Mouse (Mus musculus): ENCODE measurements at regions not wholly inside any gene's neighbourhood (a gene's known extent, or its start where the extent isn't known, plus 50 kb on each side); places are given as distances from the start of the nearest gene placed in this dataset.

DNA sequence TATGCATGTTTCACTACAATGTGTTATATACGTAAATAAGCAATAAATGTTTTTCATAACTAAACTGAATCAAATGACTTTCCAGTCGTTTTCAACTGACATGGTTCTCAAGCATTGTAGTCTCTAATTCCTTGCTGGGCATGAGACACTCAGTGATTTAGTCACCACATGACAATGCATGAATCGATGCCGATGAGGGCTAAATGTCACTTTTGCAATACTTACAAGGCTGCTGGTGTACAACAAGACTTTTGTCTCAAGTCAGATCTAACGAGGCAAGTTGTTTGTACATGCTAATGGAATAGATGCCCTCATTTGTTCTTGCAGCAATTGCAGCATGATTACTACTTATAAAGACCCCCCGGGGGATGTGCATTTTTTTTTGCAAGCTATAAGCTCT, 120.2 kb upstream of the Ifne start:
- Histone ChIP-seq H3K4me3 (ENCODE audit: low read depth, low read length) (no peak overlapping the region), H3K9me3 (ENCODE audit: low read length) (no peaks in the 10 kb centered on the region), H3K4me2 (ENCODE audit: low read depth, low read length) (no peak overlapping the region), H3K4me1 (ENCODE audit: insufficient read depth) (no peaks in the 10 kb centered on the region), H3K27ac (ENCODE audit: low read depth) (no peak overlapping the region), H3K27me3 (ENCODE audit: insufficient read depth, low read length) (no peaks in the 10 kb centered on the region), H3K9ac (replicated peaks) (no peak overlapping the region), H3K36me3 (replicated peaks; ENCODE audit: insufficient read depth, low read length) (no peaks in the 10 kb centered on the region)
- 82% methylated on average over 6 of the region's 6 CpGs for WGBS (ENCODE audit: insufficient replicate concordance)
- DNase-seq: no peak
- no peak for ATAC-seq
- TF ChIP-seq EP300 (IDR thresholded peaks at IDR 0.05; ENCODE audit: low read depth): no peak
- TF ChIP-seq CTCF (IDR thresholded peaks at IDR 0.05; ENCODE audit: low read depth): no peak

DNA sequence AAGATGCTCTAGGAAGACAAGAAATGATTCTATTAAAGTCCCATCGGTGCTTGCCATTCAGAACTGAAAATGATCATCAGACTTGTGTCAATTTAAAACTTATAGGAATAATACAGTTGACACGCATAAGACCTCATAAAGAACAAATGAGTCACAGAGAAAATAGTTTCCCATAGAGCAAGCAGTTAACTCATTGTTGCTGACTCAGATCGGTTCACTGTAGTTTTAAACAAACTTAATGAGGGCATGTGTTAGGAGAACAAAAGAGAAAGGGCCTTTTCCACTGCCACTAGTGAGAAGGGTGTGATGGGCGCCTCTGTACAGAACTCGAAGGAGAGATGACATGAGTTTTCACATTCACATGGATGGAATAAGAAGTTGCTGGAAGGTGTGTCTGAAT, 118.3 kb upstream of the Ifne start:
- WGBS (ENCODE audit: insufficient replicate concordance): 77% methylated on average over 5 of the region's 5 CpGs
- Histone ChIP-seq H3K27me3 (ENCODE audit: insufficient read depth, low read length) (no peaks in the 10 kb centered on the region), H3K36me3 (replicated peaks; ENCODE audit: insufficient read depth, low read length) (no peaks in the 10 kb centered on the region), H3K4me1 (ENCODE audit: insufficient read depth) (no peaks in the 10 kb centered on the region), H3K9me3 (ENCODE audit: low read length) (no peaks in the 10 kb centered on the region), H3K27ac (ENCODE audit: low read depth) (no peak overlapping the region), H3K9ac (replicated peaks) (no peak overlapping the region), H3K4me2 (ENCODE audit: low read depth, low read length) (no peak overlapping the region), H3K4me3 (ENCODE audit: low read depth, low read length) (no peak overlapping the region)
- DNase-seq (no peak), ATAC-seq (no peak)
- no peak for TF ChIP-seq EP300 (IDR thresholded peaks at IDR 0.05; ENCODE audit: low read depth)
- no peak for TF ChIP-seq CTCF (IDR thresholded peaks at IDR 0.05; ENCODE audit: low read depth)

DNA sequence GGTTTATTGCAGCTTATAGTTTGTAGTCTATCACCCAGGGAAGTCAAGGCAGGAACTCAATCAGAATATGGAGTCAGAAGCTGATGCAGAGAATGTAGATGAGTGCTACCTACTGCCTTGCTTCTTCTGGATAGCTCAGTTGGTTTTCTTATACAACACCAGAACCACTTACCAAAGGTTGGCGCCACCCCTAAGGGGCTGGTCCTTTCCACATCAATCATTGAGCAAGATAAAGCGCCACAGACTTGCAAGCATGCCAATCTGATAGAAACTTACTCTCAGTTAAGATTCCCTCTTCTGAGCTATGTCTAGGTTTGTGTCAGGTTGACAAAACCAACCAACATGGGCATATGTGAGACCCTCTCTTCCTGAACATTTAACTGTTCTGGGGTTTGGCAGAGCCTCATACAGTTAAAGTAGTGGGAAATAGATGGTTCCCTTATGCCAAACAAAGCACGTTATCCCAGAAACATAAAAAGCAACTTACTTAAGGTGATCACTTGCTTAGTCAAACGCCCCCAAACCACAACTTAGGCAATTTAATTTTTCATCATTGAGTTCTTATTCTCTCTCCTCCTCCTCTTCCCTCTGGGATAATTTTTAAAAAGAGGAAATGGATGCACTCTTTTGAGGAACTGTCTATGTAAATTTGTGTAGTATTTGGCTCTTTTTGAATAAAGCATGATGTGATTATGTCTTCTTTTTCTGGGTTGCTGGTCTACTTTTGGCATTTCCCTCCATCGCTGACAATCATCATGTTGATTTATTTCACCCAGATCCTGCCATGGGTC, 115.3 kb upstream of the Ifne start:
- WGBS (ENCODE audit: insufficient replicate concordance): 58% methylated on average over 5 of the region's 5 CpGs
- ATAC-seq: no peak
- no peaks in the 10 kb centered on the region for H3K36me3 ChIP-seq (replicated peaks; ENCODE audit: insufficient read depth, low read length)
- no peaks in the 10 kb centered on the region for H3K27me3 ChIP-seq (ENCODE audit: insufficient read depth, low read length)
- H3K27ac ChIP-seq (ENCODE audit: low read depth): no peak overlapping the region
- H3K9me3 ChIP-seq (ENCODE audit: low read length): no peaks in the 10 kb centered on the region
- H3K4me3 ChIP-seq (ENCODE audit: low read depth, low read length): no peak overlapping the region
- no peak overlapping the region for H3K4me2 ChIP-seq (ENCODE audit: low read depth, low read length)
- H3K4me1 ChIP-seq (ENCODE audit: insufficient read depth): no peaks in the 10 kb centered on the region
- no peak overlapping the region for H3K9ac ChIP-seq (replicated peaks)
- TF ChIP-seq EP300 (IDR thresholded peaks at IDR 0.05; ENCODE audit: low read depth): no peak
- TF ChIP-seq CTCF (IDR thresholded peaks at IDR 0.05; ENCODE audit: low read depth): no peak
- DNase-seq: no peak

DNA sequence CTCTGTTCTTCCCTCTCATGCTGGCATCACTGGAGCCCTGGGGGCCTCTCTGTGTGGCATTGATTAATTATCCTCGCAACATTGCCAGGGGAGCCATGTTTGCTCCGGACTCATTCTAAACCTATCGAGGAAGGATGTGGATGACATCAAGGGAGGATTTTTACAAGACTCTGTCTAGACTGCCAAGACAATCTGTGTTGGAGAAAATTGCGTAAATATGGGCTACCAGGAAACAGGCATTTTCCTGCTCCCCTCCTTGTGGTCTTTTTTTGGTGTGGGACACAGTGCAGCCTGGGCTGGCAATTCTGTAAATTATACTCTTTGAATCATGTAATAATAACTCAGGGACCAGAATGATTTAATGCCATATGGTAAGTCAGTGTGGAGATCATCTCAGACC, 114.5 kb upstream of the Ifne start:
- no peak for ATAC-seq

DNA sequence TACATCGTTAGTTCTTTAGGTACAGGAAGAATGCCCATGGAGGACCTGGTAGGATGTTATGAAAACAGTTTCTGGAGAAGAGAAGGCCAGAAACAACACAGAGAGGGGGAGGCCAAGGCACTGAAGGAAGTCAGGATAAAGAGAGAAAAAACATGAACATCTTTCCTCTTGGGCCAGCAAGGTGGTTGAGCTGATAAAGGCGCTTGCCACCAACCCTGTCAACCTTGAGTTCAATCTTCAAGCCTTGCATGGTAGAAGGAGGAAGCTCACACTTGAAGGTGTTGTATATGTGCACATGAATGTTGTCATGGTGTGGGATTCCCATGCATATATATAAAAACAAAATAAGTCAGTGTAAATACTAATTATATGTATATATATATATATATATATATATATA, 112.5 kb upstream of the Ifne start:
- TF ChIP-seq CTCF (IDR thresholded peaks at IDR 0.05; ENCODE audit: low read depth): no peak
- WGBS (ENCODE audit: insufficient replicate concordance): 77% methylated on average over 2 of the region's 2 CpGs
- no peak for ATAC-seq

More for the DNA sequence above, 114.5 kb upstream of the Ifne start:
- H3K4me1 ChIP-seq (ENCODE audit: insufficient read depth): no peaks in the 10 kb centered on the region
- no peaks in the 10 kb centered on the region for H3K27me3 ChIP-seq (ENCODE audit: insufficient read depth, low read length)
- H3K27ac ChIP-seq (ENCODE audit: low read depth): no peak overlapping the region
- H3K4me2 ChIP-seq (ENCODE audit: low read depth, low read length): no peak overlapping the region
- WGBS (ENCODE audit: insufficient replicate concordance): 51% methylated on average over 4 of the region's 4 CpGs
- no peak overlapping the region for H3K9ac ChIP-seq (replicated peaks)
- no peak for DNase-seq
- TF ChIP-seq EP300 (IDR thresholded peaks at IDR 0.05; ENCODE audit: low read depth): no peak
- no peak for TF ChIP-seq CTCF (IDR thresholded peaks at IDR 0.05; ENCODE audit: low read depth)
- H3K9me3 ChIP-seq (ENCODE audit: low read length): no peaks in the 10 kb centered on the region
- no peak overlapping the region for H3K4me3 ChIP-seq (ENCODE audit: low read depth, low read length)
- H3K36me3 ChIP-seq (replicated peaks; ENCODE audit: insufficient read depth, low read length): no peaks in the 10 kb centered on the region

DNA sequence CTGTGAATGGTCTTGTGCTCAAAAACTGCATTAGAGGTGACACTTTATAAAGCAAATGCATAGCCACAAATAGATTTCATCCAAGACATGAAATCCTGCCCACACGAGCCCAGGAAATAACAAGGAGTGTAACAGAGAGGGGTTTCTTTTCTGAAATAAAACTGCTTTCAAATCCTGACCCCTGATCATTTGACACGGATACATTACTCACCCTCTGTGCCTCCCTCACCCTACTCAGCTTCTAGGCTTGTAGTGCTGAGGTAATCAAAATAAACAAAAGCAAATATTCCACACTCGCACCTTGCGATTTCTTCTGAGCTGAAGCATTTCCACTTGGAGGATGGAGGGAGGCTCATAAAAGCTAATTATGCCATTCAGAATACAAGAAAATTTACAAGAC, 108.4 kb upstream of the Ifne start:
- no peak for ATAC-seq
- TF ChIP-seq CTCF (IDR thresholded peaks at IDR 0.05; ENCODE audit: low read depth) (no peak), EP300 (IDR thresholded peaks at IDR 0.05; ENCODE audit: low read depth) (no peak)
- no peaks in the 10 kb centered on the region for H3K36me3 ChIP-seq (replicated peaks; ENCODE audit: insufficient read depth, low read length)

More for the DNA sequence above, 112.5 kb upstream of the Ifne start:
- no peak for DNase-seq
- H3K9ac ChIP-seq (replicated peaks): no peak overlapping the region
- H3K4me3 ChIP-seq (ENCODE audit: low read depth, low read length): no peak overlapping the region
- H3K27me3 ChIP-seq (ENCODE audit: insufficient read depth, low read length): no peaks in the 10 kb centered on the region
- H3K4me1 ChIP-seq (ENCODE audit: insufficient read depth): no peaks in the 10 kb centered on the region
- H3K9me3 ChIP-seq (ENCODE audit: low read length): no peaks in the 10 kb centered on the region
- H3K36me3 ChIP-seq (replicated peaks; ENCODE audit: insufficient read depth, low read length): no peaks in the 10 kb centered on the region
- H3K27ac ChIP-seq (ENCODE audit: low read depth): no peak overlapping the region
- no peak overlapping the region for H3K4me2 ChIP-seq (ENCODE audit: low read depth, low read length)

More for the DNA sequence above, 108.4 kb upstream of the Ifne start:
- H3K9me3 ChIP-seq (ENCODE audit: low read length): no peaks in the 10 kb centered on the region
- no peak overlapping the region for H3K4me2 ChIP-seq (ENCODE audit: low read depth, low read length)
- WGBS (ENCODE audit: insufficient replicate concordance): 60% methylated on average over 4 of the region's 4 CpGs
- no peaks in the 10 kb centered on the region for H3K27me3 ChIP-seq (ENCODE audit: insufficient read depth, low read length)
- H3K4me3 ChIP-seq (ENCODE audit: low read depth, low read length): no peak overlapping the region
- H3K27ac ChIP-seq (ENCODE audit: low read depth): no peak overlapping the region
- H3K4me1 ChIP-seq (ENCODE audit: insufficient read depth): no peaks in the 10 kb centered on the region
- H3K9ac ChIP-seq (replicated peaks): no peak overlapping the region
- DNase-seq: no peak
